Mouse (Mus musculus) liver, adult 2 months (tissue): ENCODE data around the gene Tubgcp2.

Source experiments
- CTCF ChIP-seq: fragments of 200-500 bp; IDR thresholded peaks from 2 replicates; pipeline ENCODE4 v1.5.1; 2011; ENCODE audit warnings: low read depth, low read length, control low read depth
- POLR2A ChIP-seq: fragments of 200-500 bp; IDR thresholded peaks from 2 replicates; pipeline ENCODE4 v1.6.1; 2011; ENCODE audit warnings: low read length, control low read depth; ENCODE audit not compliant: insufficient read depth; ENCODE audit errors: extremely low read depth

GRCm38 (mm10) chr7:140031771-140032170 lies 4.7 kb downstream of the Tubgcp2 start:
- no peak for TF ChIP-seq CTCF
- no peak for TF ChIP-seq POLR2A
